Mouse (Mus musculus) heart, embryonic 10.5 days (tissue): ENCODE data around the gene Nudt15. TPM values are rescaled to one million over a fixed set of nuclear protein-coding genes. Genes with fewer than 3 reads are reported as not detected.

ENCODE experiments used
- DNase-seq: peaks from one replicate; pipeline ENCODE4 v3.0.0-alpha.2; 2017; ENCODE audit warnings: low spot score
- H3K27ac ChIP-seq: fragments of 300-500 bp; sonication (generic); 2 replicates; pipeline ENCODE4 v1.5.1; 2016; ENCODE audit warnings: mild to moderate bottlenecking
- H3K27me3 ChIP-seq: fragments of 300-500 bp; sonication (generic); 2 replicates; pipeline ENCODE4 v1.6.1; 2016; ENCODE audit warnings: mild to moderate bottlenecking; ENCODE audit not compliant: poor library complexity, insufficient read depth, severe bottlenecking
- H3K36me3 ChIP-seq: fragments of 300-500 bp; sonication (generic); 2 replicates; pipeline ENCODE4 v1.6.1; 2016; ENCODE audit warnings: mild to moderate bottlenecking, moderate library complexity
- H3K4me1 ChIP-seq: fragments of 300-500 bp; sonication (generic); 2 replicates; pipeline ENCODE4 v1.6.1; 2016; ENCODE audit warnings: mild to moderate bottlenecking
- H3K4me3 ChIP-seq: fragments of 300-500 bp; sonication (generic); 2 replicates; pipeline ENCODE4 v1.5.1; 2016; ENCODE audit warnings: mild to moderate bottlenecking, moderate library complexity
- H3K9me3 ChIP-seq: fragments of 300-500 bp; sonication (generic); 2 replicates; pipeline ENCODE4 v1.6.1; 2016; ENCODE audit warnings: mild to moderate bottlenecking, moderate library complexity
- WGBS: fragments of 180-500 bp; shearing (Covaris S2); methylation state at CpG from one replicate; pipeline ENCODE4 v1.1.7; 2016; 5-methylcytosine and 5-hydroxymethylcytosine counted together
- polyA plus RNA-seq: library from polyadenylated mRNA; unstranded; fragments of >200 nt; fragmentation: Nextera tagmentation; extraction: Ambion mirVana; gene quantifications from 2 replicates; pipeline ENCODE4 v1.2.1, GENCODE M21; 2016

Nudt15 gene
- polyA plus RNA-seq, 1 experiment from 2014 or later: 4.9 TPM

- Histone ChIP-seq H3K9me3 (no peaks in the 10 kb centered on the region), H3K36me3 (no peaks in the 10 kb centered on the region), H3K4me1 (peaks cover 14% of the 10 kb centered on the region; the same call in 1 of the 2 replicates), H3K27me3 (no peaks in the 10 kb centered on the region), H3K4me3 (no peak overlapping the region), H3K27ac (no peak overlapping the region)
- DNase-seq: no peak
- WGBS: 90% methylated on average over 10 of the region's 10 CpGs
Observed at GRCm38 (mm10) chr14:73477077-73477476, 71.0 kb downstream of the Nudt15 start.

- Histone ChIP-seq H3K27ac (no peak overlapping the region), H3K4me1 (peaks cover 10% of the 10 kb centered on the region; the same call in 1 of the 2 replicates), H3K4me3 (no peak overlapping the region), H3K27me3 (no peaks in the 10 kb centered on the region), H3K36me3 (no peaks in the 10 kb centered on the region), H3K9me3 (no peaks in the 10 kb centered on the region)
- WGBS: 83% methylated on average over 8 of the region's 8 CpGs
- no peak for DNase-seq
Observed at GRCm38 (mm10) chr14:73476361-73476934, 71.6 kb downstream of the Nudt15 start.

GRCm38 (mm10) chr14:73475506-73475905 lies 72.5 kb downstream of the Nudt15 start:
- Histone ChIP-seq H3K27me3 (no peaks in the 10 kb centered on the region), H3K4me1 (peaks cover 6% of the 10 kb centered on the region; the same call in 1 of the 2 replicates), H3K36me3 (no peaks in the 10 kb centered on the region), H3K9me3 (no peaks in the 10 kb centered on the region), H3K4me3 (no peak overlapping the region), H3K27ac (no peak overlapping the region)
- no peak for DNase-seq
- WGBS: 73% methylated on average over 7 of the region's 7 CpGs

- Histone ChIP-seq H3K36me3 (no peaks in the 10 kb centered on the region), H3K27ac (no peak overlapping the region), H3K27me3 (no peaks in the 10 kb centered on the region), H3K9me3 (no peaks in the 10 kb centered on the region), H3K4me1 (peaks cover 5% of the 10 kb centered on the region; the same call in 1 of the 2 replicates), H3K4me3 (no peak overlapping the region)
- no peak for DNase-seq
- 25% methylated on average over 7 of the region's 7 CpGs for WGBS
Observed at GRCm38 (mm10) chr14:73474636-73475093, 73.4 kb downstream of the Nudt15 start.

- Histone ChIP-seq H3K4me3 (no peak overlapping the region), H3K36me3 (no peaks in the 10 kb centered on the region), H3K27ac (no peak overlapping the region), H3K9me3 (no peaks in the 10 kb centered on the region), H3K4me1 (peaks cover 2% of the 10 kb centered on the region; the same call in 1 of the 2 replicates), H3K27me3 (no peaks in the 10 kb centered on the region)
- WGBS: 36% methylated on average over 3 of the region's 3 CpGs
- no peak for DNase-seq
Observed at GRCm38 (mm10) chr14:73473670-73474460, 74.2 kb downstream of the Nudt15 start.

- peaks cover 2% of the 10 kb centered on the region; the same call in 1 of the 2 replicates for H3K4me1 ChIP-seq
- no peak overlapping the region for H3K4me3 ChIP-seq
- H3K27me3 ChIP-seq: no peaks in the 10 kb centered on the region
- 76% methylated on average over 7 of the region's 7 CpGs for WGBS
- no peaks in the 10 kb centered on the region for H3K36me3 ChIP-seq
- no peaks in the 10 kb centered on the region for H3K9me3 ChIP-seq
- H3K27ac ChIP-seq: no peak overlapping the region
- no peak for DNase-seq
Observed at GRCm38 (mm10) chr14:73472205-73472604, 75.8 kb downstream of the Nudt15 start.

GRCm38 (mm10) chr14:73470593-73470992 lies 77.4 kb downstream of the Nudt15 start:
- Histone ChIP-seq H3K4me3 (no peak overlapping the region), H3K36me3 (no peaks in the 10 kb centered on the region), H3K27me3 (no peaks in the 10 kb centered on the region), H3K27ac (no peak overlapping the region), H3K9me3 (no peaks in the 10 kb centered on the region), H3K4me1 (peaks cover 2% of the 10 kb centered on the region; the same call in 1 of the 2 replicates)
- DNase-seq: no peak
- 76% methylated on average over 8 of the region's 8 CpGs for WGBS

GRCm38 (mm10) chr14:73469506-73469905 lies 78.5 kb downstream of the Nudt15 start:
- H3K4me1 ChIP-seq: peaks cover under 1% of the 10 kb centered on the region; the same call in 1 of the 2 replicates
- WGBS: 78% methylated on average over 7 of the region's 7 CpGs
- no peaks in the 10 kb centered on the region for H3K27me3 ChIP-seq
- H3K27ac ChIP-seq: no peak overlapping the region
- no peaks in the 10 kb centered on the region for H3K9me3 ChIP-seq
- H3K36me3 ChIP-seq: no peaks in the 10 kb centered on the region
- H3K4me3 ChIP-seq: no peak overlapping the region
- DNase-seq: no peak

Other genes starting within 250 kb of the Nudt15 start
- gene Rb1, start 222.4 kb downstream of the Nudt15 start, polyA plus RNA-seq: 7.7 and 9.5 TPM in 2 replicates
- gene Itm2b, start 163.0 kb downstream of the Nudt15 start, polyA plus RNA-seq: 330 and 384 TPM in 2 replicates
- 68.5 and 87.0 TPM in 2 replicates for gene Med4, start 38.2 kb downstream of the Nudt15 start, polyA plus RNA-seq
- 138 and 179 TPM in 2 replicates for gene Sucla2, start 22.9 kb downstream of the Nudt15 start, polyA plus RNA-seq
- gene Gm21750, start 113.0 kb upstream of the Nudt15 start, polyA plus RNA-seq: not detected in 2 replicates